Mouse (Mus musculus) liver, embryonic 14.5 days (tissue): ENCODE results near the gene Atp13a2. TPM values are rescaled to one million over a fixed set of nuclear protein-coding genes. Genes with fewer than 3 reads are reported as not detected.

Experiments used
- ATAC-seq: fragments of 200-750 bp; cut with Nextera tagmentation; 2 replicates; pipeline ENCODE4 v1.8.0; 2017; ENCODE audit warnings: moderate number of reproducible peaks, mild to moderate bottlenecking, moderate library complexity; ENCODE audit not compliant: insufficient read depth
- DNase-seq, 3 experiments: peaks; one replicate each; pipeline ENCODE4 v3.0.0-alpha.2; 2012 to 2013; ENCODE audit warnings: low read depth in 3 of 3, low spot score in 3 of 3
- H3K27ac ChIP-seq: fragments of 300-500 bp; sonication (generic); 2 replicates; pipeline ENCODE4 v1.5.1; 2014; ENCODE audit warnings: moderate library complexity, mild to moderate bottlenecking, control low read depth, inconsistent platforms
- H3K27me3 ChIP-seq: fragments of 300-500 bp; sonication (generic); 2 replicates; pipeline ENCODE4 v1.6.1; 2014; ENCODE audit warnings: mild to moderate bottlenecking, low read length, moderate library complexity; ENCODE audit not compliant: control insufficient read depth, insufficient read depth
- H3K36me3 ChIP-seq: fragments of 300-500 bp; sonication (generic); replicated peaks from 2 replicates; pipeline ENCODE4 v1.6.1; 2014; ENCODE audit warnings: low read depth; ENCODE audit not compliant: control insufficient read depth, insufficient read depth
- H3K4me1 ChIP-seq, 2 experiments: fragments of 200-500 bp in 1 of 2; fragments of 300-500 bp in 1 of 2; sonication (generic) in 1 of 2; replicated peaks; 2 replicates each; pipeline ENCODE4 v1.6.1; 2012 to 2014; ENCODE audit warnings: antibody characterized with exemption in 1 of 2, inconsistent platforms in 1 of 2, low read length in 1 of 2; ENCODE audit not compliant: control insufficient read depth in 2 of 2, insufficient read depth in 2 of 2
- H3K4me2 ChIP-seq: fragments of 300-500 bp; sonication (generic); 2 replicates; pipeline ENCODE4 v1.6.1; 2014; ENCODE audit warnings: low read depth, mild to moderate bottlenecking, control low read depth, moderate library complexity
- H3K4me3 ChIP-seq, 2 experiments: fragments of 200-500 bp in 1 of 2; fragments of 300-500 bp in 1 of 2; sonication (generic) in 1 of 2; 2 replicates each; pipeline ENCODE4 v1.5.1; 2012 to 2014; ENCODE audit warnings: low read depth in 2 of 2, low read length in 2 of 2, mild to moderate bottlenecking in 2 of 2, control low read depth in 1 of 2, inconsistent platforms in 1 of 2, moderate library complexity in 1 of 2; ENCODE audit not compliant: insufficient read depth in 1 of 2
- H3K9ac ChIP-seq: fragments of 300-500 bp; sonication (generic); replicated peaks from 2 replicates; pipeline ENCODE4 v1.6.1; 2014; ENCODE audit warnings: mild to moderate bottlenecking, control low read depth, moderate library complexity
- H3K9me3 ChIP-seq: fragments of 300-500 bp; sonication (generic); 2 replicates; pipeline ENCODE4 v1.6.1; 2016; ENCODE audit warnings: low read length, mixed read lengths; ENCODE audit not compliant: control insufficient read depth
- CTCF ChIP-seq: IDR thresholded peaks from 2 replicates; pipeline ENCODE4 v1.5.1; 2016; ENCODE audit warnings: antibody characterized with exemption, low read depth, control low read depth
- EP300 ChIP-seq: IDR thresholded peaks from 2 replicates; pipeline ENCODE4 v1.6.1; 2016; ENCODE audit warnings: antibody characterized with exemption, low read depth
- WGBS: fragments of 180-500 bp; shearing (Covaris S2); extraction: QIAGEN DNeasy Blood & Tissue Kit; methylation state at CpG from one replicate; pipeline ENCODE4 v1.1.7; 2014; ENCODE audit not compliant: insufficient replicate concordance; 5-methylcytosine and 5-hydroxymethylcytosine counted together
- polyA plus RNA-seq, 2 experiments: library from polyadenylated mRNA; depleted of rRNA in 1 of 2; stranded (reverse) in 1 of 2; unstranded in 1 of 2; fragments of >200 nt; fragmentation: Nextera tagmentation in 1 of 2; extraction: Ambion mirVana in 1 of 2; gene quantifications; 2 replicates each; pipeline versions ENCODE4 v1.2.1 to v1.2.3; 2012 to 2014

Gene Atp13a2
- polyA plus RNA-seq (2012; rRNA removed) (17.9 and 21.6 TPM in 2 replicates), polyA plus RNA-seq (2014; fragmentation: Nextera tagmentation; extraction: Ambion mirVana) (11.4 and 14.1 TPM in 2 replicates)

DNA sequence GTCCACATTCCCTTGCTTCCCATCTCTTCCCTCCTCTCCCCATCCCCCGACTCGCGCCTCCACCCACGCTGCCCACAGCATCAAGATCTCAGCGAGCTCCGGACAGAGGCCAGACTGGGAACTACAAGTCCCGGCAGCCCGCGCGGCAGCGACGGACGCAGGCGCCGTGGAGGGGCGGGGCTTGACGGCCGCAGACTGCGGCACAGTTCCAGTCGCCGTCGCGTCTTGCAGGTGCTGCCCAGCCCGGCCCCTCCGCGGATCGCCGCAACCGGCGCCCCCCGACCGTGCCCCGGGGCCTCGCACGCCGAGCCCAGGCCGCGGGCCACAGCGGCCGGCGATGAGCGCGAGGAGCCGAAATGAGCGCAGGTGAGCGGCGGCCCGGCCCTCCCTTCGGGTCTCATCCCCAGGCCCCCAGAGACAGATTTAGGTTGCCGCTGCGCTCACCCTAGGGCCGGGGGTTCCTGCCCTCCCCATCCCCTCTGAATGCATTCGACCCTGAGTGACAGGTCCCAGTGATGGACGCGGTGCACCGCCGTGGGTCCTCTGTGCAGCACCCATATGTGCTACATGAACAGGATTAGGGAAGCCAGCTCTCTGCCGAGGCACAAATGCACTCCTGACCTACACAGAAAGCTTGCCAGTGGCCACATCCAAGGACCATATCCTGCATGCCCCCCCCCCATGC lies at the start of gene Atp13a2:
Atp13a2 (plus strand) TSS at position 163 of the 685 bp plus-strand sequence.
- Histone ChIP-seq H3K9ac (peak within 1 kb of the TSS; percentile 63), H3K4me2 (peak within 1 kb of the TSS; percentile 92), H3K27ac (no peak within 1 kb of the TSS), H3K27me3 (no peaks in the 10 kb centered on the region), H3K4me3 (peak within 1 kb of the TSS; percentile 68 to 71), H3K9me3 (no peaks in the 10 kb centered on the region), H3K36me3 (no peaks in the 10 kb centered on the region), H3K4me1 (peaks cover 0 to 13% of the 10 kb centered on the region in 2 experiments; a peak in 2 of 4 replicates)
- ATAC-seq (peak; percentile 79), DNase-seq (peak; percentile 61 to 62 (median 62))
- no peak for TF ChIP-seq EP300
- TF ChIP-seq CTCF, result no peak
- WGBS, result under 1% methylated on average over 54 of the region's 58 CpGs

DNA sequence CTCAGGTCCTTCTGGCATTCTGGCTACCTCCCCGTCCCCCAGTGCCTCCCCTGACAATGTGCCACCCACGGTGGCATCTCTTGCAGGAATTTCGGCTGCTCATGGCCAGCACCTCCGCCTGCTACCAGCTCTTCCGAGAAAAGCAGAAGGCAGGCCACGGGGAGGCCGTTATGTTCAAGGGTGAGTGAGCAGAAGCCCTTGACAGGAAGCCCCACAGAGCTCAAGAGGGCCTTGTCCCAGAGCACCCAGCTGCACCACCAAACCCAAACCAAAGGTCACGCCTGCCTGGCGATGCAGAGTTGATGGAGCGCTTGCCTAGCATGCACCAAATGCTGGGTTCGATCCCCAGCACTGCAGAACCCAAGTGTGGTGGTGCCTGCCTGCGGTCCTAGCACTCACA lies 42.3 kb upstream of the Atp13a2 start:
- Histone ChIP-seq H3K9me3 (no peaks in the 10 kb centered on the region), H3K27ac (no peak overlapping the region), H3K36me3 (no peaks in the 10 kb centered on the region), H3K4me3 (no peak overlapping the region), H3K9ac (no peak overlapping the region), H3K27me3 (no peaks in the 10 kb centered on the region), H3K4me1 (no peaks in the 10 kb centered on the region), H3K4me2 (no peak overlapping the region)
- ATAC-seq (no peak), DNase-seq (no peak)
- TF ChIP-seq EP300, result no peak
- TF ChIP-seq CTCF, result no peak
- 63% methylated on average over 12 of the region's 12 CpGs for WGBS

DNA sequence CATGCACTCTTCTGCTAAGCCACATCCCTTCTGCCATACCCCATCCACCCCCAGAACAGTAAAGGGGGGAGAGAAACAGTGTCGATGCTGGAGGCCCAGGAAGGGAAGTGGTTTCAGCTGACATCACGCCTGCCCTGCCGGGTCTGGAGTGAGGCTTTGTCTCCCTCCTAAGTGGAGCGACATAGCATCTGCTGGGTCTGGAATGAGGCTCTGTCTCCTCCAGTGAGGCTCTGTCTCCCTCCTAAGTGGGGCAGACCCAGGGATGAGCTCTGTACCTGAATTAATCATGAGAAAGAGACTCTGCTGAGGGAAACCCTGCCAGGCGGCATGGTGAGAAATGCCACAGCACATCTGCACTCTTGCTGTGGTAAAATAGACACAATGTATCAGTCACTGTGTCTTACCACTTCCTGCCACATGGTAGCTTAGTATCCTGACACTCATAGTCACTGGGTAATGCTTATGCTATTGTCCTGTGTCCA lies 41.7 kb upstream of the Atp13a2 start:
- no peak for DNase-seq
- TF ChIP-seq EP300 (no peak), CTCF (no peak)
- Histone ChIP-seq H3K4me2 (no peak overlapping the region), H3K4me1 (no peaks in the 10 kb centered on the region), H3K9ac (no peak overlapping the region), H3K36me3 (no peaks in the 10 kb centered on the region), H3K9me3 (no peaks in the 10 kb centered on the region), H3K27me3 (no peaks in the 10 kb centered on the region), H3K27ac (no peak overlapping the region), H3K4me3 (no peak overlapping the region)
- 22% methylated on average over 5 of the region's 5 CpGs for WGBS
- peak; percentile 31; the same call in 1 of the 2 replicates for ATAC-seq

DNA sequence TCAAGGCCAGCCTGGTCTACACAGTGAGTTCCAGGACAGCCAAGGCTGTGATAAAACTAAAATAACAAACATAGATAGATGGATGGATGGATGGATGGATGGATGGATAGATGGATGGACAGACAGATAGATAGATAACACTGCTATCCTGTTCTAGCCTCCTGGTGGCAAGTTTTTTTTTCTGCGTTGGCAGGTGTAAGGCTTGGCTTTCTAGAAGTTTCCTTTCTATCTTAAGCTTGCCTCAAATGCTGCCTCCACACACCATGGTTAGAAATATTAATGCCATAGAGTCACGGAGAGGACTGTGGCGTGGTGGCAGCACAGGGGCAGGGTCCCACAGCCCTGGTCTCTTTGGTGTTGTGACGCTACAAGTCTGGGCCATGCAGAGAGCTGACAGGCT lies 41.1 kb upstream of the Atp13a2 start:
- Histone ChIP-seq H3K4me3 (no peak overlapping the region), H3K27me3 (no peaks in the 10 kb centered on the region), H3K4me1 (no peaks in the 10 kb centered on the region), H3K9ac (no peak overlapping the region), H3K9me3 (no peaks in the 10 kb centered on the region), H3K27ac (no peak overlapping the region), H3K4me2 (no peak overlapping the region), H3K36me3 (no peaks in the 10 kb centered on the region)
- DNase-seq (no peak), ATAC-seq (no peak)
- TF ChIP-seq EP300 (no peak), CTCF (no peak)
- 69% methylated on average over 4 of the region's 4 CpGs for WGBS

DNA sequence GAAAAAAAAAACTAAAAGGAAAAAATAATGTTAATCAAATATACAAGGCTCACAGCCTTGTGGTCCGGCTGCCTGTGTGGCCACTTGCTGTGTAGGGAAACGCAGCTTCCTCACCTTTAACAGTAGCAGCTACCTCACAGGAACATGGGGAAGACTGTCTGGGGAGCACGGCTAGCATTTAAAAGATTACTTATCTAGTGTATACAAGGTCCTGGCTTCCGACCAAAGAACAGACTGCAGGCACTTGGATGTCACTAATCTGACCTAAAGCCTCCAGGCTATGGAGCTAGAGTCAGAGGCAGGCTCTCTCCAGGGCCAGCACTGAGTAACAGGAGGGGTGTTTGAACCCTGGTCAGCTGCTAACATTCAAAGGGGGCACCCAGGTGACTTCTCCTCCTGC lies 40.6 kb upstream of the Atp13a2 start:
- Histone ChIP-seq H3K4me3 (no peak overlapping the region), H3K36me3 (no peaks in the 10 kb centered on the region), H3K27me3 (no peaks in the 10 kb centered on the region), H3K9me3 (no peaks in the 10 kb centered on the region), H3K27ac (no peak overlapping the region), H3K4me1 (no peaks in the 10 kb centered on the region), H3K9ac (no peak overlapping the region), H3K4me2 (no peak overlapping the region)
- DNase-seq (no peak), ATAC-seq (no peak)
- 23% methylated on average over 4 of the region's 4 CpGs for WGBS
- TF ChIP-seq EP300 (no peak), CTCF (no peak)
